Mouse (Mus musculus): ENCODE measurements around the gene Morn3.
A peak's percentile ranks its signal among the peaks of the same experiment; 100 is the strongest.

The Morn3 gene

GRCm38 (mm10) chr5:123060706-123061401 lies 14.0 kb upstream of the Morn3 start:
- DNase-seq (ENCODE audit: low read depth, low spot score), result no peak

DNA sequence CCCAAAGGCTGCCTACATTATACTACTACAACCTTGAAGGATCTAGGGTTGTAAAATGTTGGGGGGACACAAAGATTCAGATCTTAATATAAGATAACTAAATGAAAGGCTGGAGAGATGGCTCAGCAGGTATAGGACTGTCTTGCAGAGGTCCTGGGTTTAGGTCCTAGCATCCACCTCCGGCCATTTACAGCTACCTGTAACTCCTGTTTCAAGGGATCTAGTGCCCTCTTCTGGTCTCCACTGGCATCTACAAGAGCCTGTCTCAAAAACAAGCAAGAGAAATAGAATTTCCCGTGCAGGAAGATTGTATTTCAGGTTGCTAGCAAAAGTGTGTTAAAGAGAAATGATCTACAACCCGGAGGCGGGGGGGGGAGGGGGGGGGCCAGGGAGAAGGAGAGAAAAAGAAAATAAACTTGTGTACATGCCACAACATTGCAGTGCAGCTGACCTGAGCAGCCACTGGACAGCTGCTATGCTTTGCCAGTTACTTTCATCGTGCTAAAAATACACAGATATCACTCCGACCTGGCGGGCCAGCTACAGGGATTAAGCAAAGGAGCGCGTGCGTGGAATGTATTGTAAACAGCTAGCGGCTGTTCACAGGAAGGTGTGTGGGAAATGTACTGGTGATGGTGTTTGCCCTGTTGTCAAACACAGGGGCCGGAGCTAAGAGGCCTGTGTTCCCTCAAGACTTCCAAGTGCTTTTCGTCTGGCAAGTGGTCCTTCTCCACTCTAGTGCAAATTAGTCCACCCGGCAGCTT lies 13.1 kb upstream of the Morn3 start:
- no peak for DNase-seq (ENCODE audit: low read depth, low spot score)

- DNase-seq (ENCODE audit: low read depth, low spot score), result no peak
These were observed 11.7 kb upstream of the Morn3 start for GRCm38 (mm10) chr5:123058251-123059102.

DNA sequence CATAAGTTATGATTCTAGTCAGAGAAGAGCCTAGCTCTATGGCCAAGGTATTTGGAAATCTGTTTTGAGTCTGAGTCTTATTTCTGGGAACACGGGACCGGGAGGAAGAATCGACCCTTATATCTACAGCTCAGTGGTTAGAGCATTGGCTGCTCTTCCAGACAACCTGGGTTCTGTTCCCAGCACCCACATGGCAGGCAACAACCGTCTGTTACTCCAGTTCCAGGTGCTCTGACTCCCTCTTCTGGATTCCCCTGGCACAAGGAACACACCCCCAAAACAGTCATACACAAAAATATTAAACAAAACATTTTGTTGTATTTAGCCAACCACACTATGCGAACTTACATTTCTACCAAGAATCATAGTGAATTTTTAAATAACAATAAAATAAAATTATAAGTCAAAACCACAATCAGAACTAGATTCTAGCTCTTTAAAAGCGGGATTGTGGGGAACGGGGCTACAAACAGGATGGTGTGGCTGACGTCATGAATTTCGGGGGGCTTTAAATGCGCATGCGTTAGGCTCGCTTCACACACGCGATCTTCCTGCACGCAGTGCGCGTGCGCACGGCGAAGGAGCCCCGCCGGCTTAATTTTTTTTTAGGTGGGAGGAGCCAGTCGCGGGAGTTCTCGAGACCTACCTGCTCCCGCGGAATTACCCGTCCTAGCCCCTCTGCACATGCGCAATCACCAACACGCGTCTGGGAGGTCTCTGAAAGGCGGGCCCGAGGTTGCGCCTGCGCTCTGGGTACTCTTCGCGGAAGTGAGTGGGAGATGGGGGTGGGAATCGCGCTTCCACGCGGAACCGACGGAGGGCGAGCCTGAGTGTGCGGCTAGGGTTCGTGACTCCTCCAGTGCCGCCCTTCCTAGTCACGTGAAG lies 10.8 kb upstream of the Morn3 start:
- DNase-seq (ENCODE audit: low read depth, low spot score), result peak; percentile 99

DNA sequence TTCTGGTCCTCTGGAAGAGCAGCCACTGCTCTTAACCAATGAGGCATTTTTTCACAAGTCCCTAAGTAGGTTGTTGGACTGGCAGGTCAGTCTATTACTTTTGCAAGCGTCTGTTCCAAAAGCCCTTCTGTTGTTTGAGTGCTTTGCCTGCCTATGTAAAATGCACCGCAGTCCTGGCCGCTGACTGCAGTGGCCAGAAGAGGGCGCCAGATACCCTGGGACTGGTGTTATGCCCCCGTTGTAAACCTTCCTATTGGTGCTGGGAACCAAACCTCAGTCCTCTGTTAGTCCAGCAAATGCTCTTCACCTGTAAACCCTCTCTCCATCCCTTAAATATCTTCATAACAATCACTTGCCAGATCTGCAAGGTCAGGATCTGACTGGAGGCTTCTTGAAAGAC lies 4.9 kb upstream of the Morn3 start:
- DNase-seq (ENCODE audit: low read depth, low spot score), result no peak

GRCm38 (mm10) chr5:123050918-123051317 lies 4.1 kb upstream of the Morn3 start:
- DNase-seq (ENCODE audit: low read depth, low spot score), result no peak

DNA sequence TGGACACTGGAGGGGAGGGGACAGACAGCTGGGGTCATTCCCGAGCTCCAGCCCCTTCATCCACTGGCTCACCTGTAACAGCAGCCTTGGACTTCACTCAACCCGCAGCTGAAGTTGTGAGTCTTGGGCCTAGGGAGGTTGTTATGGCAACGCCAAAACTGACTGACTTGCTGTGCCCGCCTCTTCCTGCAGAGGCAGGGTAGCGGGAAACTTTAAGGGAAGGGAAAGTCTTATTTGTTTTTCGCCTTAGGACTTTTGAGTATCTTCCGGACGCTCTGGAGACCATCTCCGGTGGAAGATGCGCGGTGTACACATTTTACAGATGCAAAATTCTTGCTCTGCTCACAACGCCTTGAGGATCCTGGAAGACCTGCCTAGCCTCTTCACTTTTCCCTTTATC lies 2.5 kb upstream of the Morn3 start:
- no peak for DNase-seq (ENCODE audit: low read depth, low spot score)

GRCm38 (mm10) chr5:123045561-123046295 lies 1.1 kb downstream of the Morn3 start:
- no peak for DNase-seq (ENCODE audit: low read depth, low spot score)

- DNase-seq (ENCODE audit: low read depth, low spot score), result no peak
These were observed 3.0 kb downstream of the Morn3 start for GRCm38 (mm10) chr5:123043856-123044255.

- no peak for DNase-seq (ENCODE audit: low read depth, low spot score)
These were observed 6.0 kb downstream of the Morn3 start for GRCm38 (mm10) chr5:123040796-123041195.

GRCm38 (mm10) chr5:123039120-123039752 lies 7.6 kb downstream of the Morn3 start:
- no peak for DNase-seq (ENCODE audit: low read depth, low spot score)

GRCm38 (mm10) chr5:123038115-123038514 lies 8.7 kb downstream of the Morn3 start:
- DNase-seq (ENCODE audit: low read depth, low spot score), result no peak

- no peak for DNase-seq (ENCODE audit: low read depth, low spot score)
These were observed 11.3 kb downstream of the Morn3 start for GRCm38 (mm10) chr5:123035564-123035963.

DNA sequence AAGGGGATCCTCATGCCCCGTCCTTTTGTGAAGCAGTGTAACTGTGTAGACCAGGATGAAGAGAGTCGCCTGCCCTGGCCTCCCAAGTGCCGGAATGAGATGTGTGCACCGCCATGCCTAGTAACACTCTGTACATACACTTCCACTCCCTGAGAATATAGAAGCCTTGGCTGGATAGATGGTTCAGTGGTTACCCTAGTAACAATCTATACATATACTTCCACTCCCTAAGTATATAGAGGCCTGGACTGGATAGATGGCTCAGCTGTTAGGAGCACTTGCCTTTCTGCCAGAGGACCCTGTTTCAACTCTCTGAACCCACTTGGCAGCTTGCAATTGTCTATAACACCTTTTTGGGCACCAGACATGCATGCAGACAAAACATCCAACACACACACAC lies 11.7 kb downstream of the Morn3 start:
- no peak for DNase-seq (ENCODE audit: low read depth, low spot score)

DNA sequence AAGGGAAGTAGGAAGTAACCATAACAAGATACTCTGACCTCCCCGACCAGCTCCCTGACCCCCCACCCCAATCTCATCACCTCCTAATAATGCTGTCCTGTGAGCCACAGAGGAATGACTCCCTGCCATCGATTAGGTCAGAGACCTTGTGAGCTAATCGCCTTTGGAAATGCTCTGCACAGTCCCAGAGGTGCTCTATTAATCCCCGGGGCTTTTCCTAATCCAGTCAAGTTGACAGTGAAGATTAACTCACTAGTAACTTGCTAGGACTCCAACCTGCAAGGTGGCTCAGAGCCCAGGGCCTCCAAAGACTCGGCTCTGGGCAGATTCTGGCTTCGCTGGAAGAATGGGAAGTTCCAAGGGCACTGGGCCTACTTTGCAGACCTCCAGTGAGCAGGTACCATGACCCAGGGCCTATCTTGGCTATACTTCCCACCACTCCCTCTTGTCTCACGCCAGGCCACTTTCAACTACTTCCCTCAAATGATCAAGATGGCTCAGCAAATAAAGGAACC lies 13.1 kb downstream of the Morn3 start:
- DNase-seq (ENCODE audit: low read depth, low spot score), result peak; percentile 71

GRCm38 (mm10) chr5:123031312-123031711 lies 15.5 kb downstream of the Morn3 start:
- DNase-seq (ENCODE audit: low read depth, low spot score), result no peak

GRCm38 (mm10) chr5:123029729-123030128 lies 17.1 kb downstream of the Morn3 start:
- no peak for DNase-seq (ENCODE audit: low read depth, low spot score)

DNA sequence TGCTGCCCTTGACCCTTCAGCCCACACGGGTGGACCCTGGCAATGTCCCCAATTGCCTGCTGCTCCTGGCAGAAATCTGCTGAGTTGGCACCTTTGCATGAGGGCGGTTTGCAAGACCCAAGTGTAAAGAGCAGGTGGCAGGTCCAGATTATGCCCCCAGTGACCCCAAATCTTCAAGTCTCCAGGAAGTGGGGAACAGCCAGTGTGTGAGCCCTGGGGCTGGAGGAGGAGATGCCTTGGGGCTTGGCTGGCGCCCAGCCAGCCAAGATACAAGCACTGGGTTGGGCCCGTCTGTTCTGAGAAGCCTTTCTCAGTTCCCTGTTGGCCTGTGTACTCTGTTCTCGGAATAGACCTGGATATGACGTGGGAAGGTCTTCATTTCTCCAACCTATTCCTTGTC lies 19.4 kb downstream of the Morn3 start:
- DNase-seq (ENCODE audit: low read depth, low spot score), result no peak

GRCm38 (mm10) chr5:123026414-123026813 lies 20.4 kb downstream of the Morn3 start:
- DNase-seq (ENCODE audit: low read depth, low spot score), result no peak
